Mouse (Mus musculus) CH12.LX (cell line): Measurements from ENCODE around the gene Sash3. TPM values are rescaled to one million over a fixed set of nuclear protein-coding genes. Genes with fewer than 3 reads are reported as not detected.
A peak's percentile ranks its signal among the peaks of the same experiment; 100 is the strongest.

ENCODE experiments used
- DNase-seq: peaks from one replicate; pipeline ENCODE4 v3.0.0-alpha.2; 2013; ENCODE audit errors: extremely low read depth
- H3K27ac ChIP-seq: 2 replicates; pipeline ENCODE4 v1.5.1; 2012; ENCODE audit warnings: low read depth, mild to moderate bottlenecking, control low read depth, moderate library complexity; ENCODE audit not compliant: insufficient read depth
- H3K27me3 ChIP-seq: replicated peaks from 2 replicates; pipeline ENCODE3; 2012; ENCODE audit warnings: inconsistent platforms
- H3K36me3 ChIP-seq, 2 experiments: replicated peaks in 1 of 2; 2 replicates each; pipeline versions ENCODE3 to v1.6.1; 2012; ENCODE audit warnings: inconsistent platforms in 1 of 2, low read length in 1 of 2, mild to moderate bottlenecking in 1 of 2, mixed read lengths in 1 of 2, moderate library complexity in 1 of 2; ENCODE audit not compliant: control insufficient read depth in 1 of 2, insufficient read depth in 1 of 2
- H3K4me1 ChIP-seq, 2 experiments: 2 replicates each; pipeline ENCODE4 v1.6.1; 2012; ENCODE audit warnings: inconsistent platforms in 1 of 2, moderate library complexity in 1 of 2; ENCODE audit not compliant: insufficient read depth in 2 of 2, control insufficient read depth in 1 of 2
- H3K4me2 ChIP-seq: 2 replicates; pipeline ENCODE4 v1.6.1; 2012; ENCODE audit warnings: low read depth, mild to moderate bottlenecking, control low read depth; ENCODE audit not compliant: poor library complexity, insufficient read depth, severe bottlenecking
- H3K4me3 ChIP-seq, 3 experiments: fragments of 150-350 bp in 1 of 3; sonication (generic) in 1 of 3; replicated peaks in 1 of 3; 2 replicates each; pipeline versions ENCODE3 to v1.5.1; 2011 to 2012; ENCODE audit warnings: low read depth in 2 of 3, low read length in 2 of 3, mild to moderate bottlenecking in 2 of 3, moderate library complexity in 2 of 3, control low read depth in 1 of 3, improper control_type of control experiment in 1 of 3, inconsistent platforms in 1 of 3, mixed read lengths in 1 of 3; ENCODE audit not compliant: poor library complexity in 1 of 3
- H3K79me2 ChIP-seq: replicated peaks from 2 replicates; pipeline ENCODE4 v1.6.1; 2012; ENCODE audit warnings: mild to moderate bottlenecking, moderate library complexity; ENCODE audit not compliant: control insufficient read depth, poor library complexity, insufficient read depth, severe bottlenecking; ENCODE audit errors: extremely low read depth
- H3K9ac ChIP-seq: 2 replicates; pipeline ENCODE4 v1.6.1; 2012; ENCODE audit warnings: low read depth, mild to moderate bottlenecking, control low read depth, moderate library complexity; ENCODE audit not compliant: insufficient read depth
- H3K9me3 ChIP-seq: replicated peaks from 2 replicates; pipeline ENCODE3; 2012; ENCODE audit warnings: low read length, inconsistent platforms, mixed read lengths
- BHLHE40 ChIP-seq: IDR thresholded peaks from 2 replicates; pipeline ENCODE4 v1.6.1; 2011; ENCODE audit warnings: mild to moderate bottlenecking, low read depth, low read length, improper control_type of control experiment
- CHD1 ChIP-seq: IDR thresholded peaks from 2 replicates; pipeline ENCODE4 v1.6.1; 2012; ENCODE audit warnings: low read depth, low read length, improper control_type of control experiment, inconsistent platforms
- CHD2 ChIP-seq: IDR thresholded peaks from 2 replicates; pipeline ENCODE4 v1.6.1; 2011; ENCODE audit warnings: low read length, improper control_type of control experiment
- CTCF ChIP-seq, 2 experiments: IDR thresholded peaks in 1 of 2; conservative IDR thresholded peaks in 1 of 2; 2 replicates each; pipeline ENCODE4 v1.5.1; 2011 to 2012; ENCODE audit warnings: low read depth in 2 of 2, low read length in 2 of 2, improper control_type of control experiment in 1 of 2, inconsistent platforms in 1 of 2, mild to moderate bottlenecking in 1 of 2, moderate library complexity in 1 of 2
- E2F4 ChIP-seq: IDR thresholded peaks from 2 replicates; pipeline ENCODE4 v1.6.1; 2011; ENCODE audit warnings: low read depth, low read length, improper control_type of control experiment; ENCODE audit not compliant: insufficient replicate concordance
- HCFC1 ChIP-seq: IDR thresholded peaks from 2 replicates; pipeline ENCODE4 v1.6.1; 2012; ENCODE audit warnings: low read depth, mild to moderate bottlenecking, inconsistent platforms, low read length, improper control_type of control experiment
- IRF4 ChIP-seq: IDR thresholded peaks from 2 replicates; pipeline ENCODE4 v1.6.1; 2014; ENCODE audit warnings: low read depth, mild to moderate bottlenecking, inconsistent platforms, low read length, improper control_type of control experiment
- JUN ChIP-seq: IDR thresholded peaks from 2 replicates; pipeline ENCODE4 v1.6.1; 2011; ENCODE audit warnings: low read depth, mild to moderate bottlenecking, low read length, improper control_type of control experiment, moderate library complexity; ENCODE audit not compliant: insufficient read depth
- KAT2A ChIP-seq: IDR thresholded peaks from 2 replicates; pipeline ENCODE4 v1.6.1; 2012; ENCODE audit warnings: low read length, improper control_type of control experiment, inconsistent platforms; ENCODE audit not compliant: insufficient replicate concordance
- MAX ChIP-seq: IDR thresholded peaks from 2 replicates; pipeline ENCODE4 v1.6.1; 2011; ENCODE audit warnings: low read length, improper control_type of control experiment
- MXI1 ChIP-seq: IDR thresholded peaks from 2 replicates; pipeline ENCODE4 v1.6.1; 2011; ENCODE audit warnings: mild to moderate bottlenecking, low read depth, low read length, improper control_type of control experiment
- NRF1 ChIP-seq: IDR thresholded peaks from 2 replicates; pipeline ENCODE4 v1.6.1; 2014; ENCODE audit warnings: low read depth, mild to moderate bottlenecking, inconsistent platforms, low read length, improper control_type of control experiment, moderate library complexity
- PAX5 ChIP-seq: IDR thresholded peaks from 2 replicates; pipeline ENCODE4 v1.6.1; 2012; ENCODE audit warnings: low read length, inconsistent platforms, mixed read lengths
- POLR2A ChIP-seq: IDR thresholded peaks from 2 replicates; pipeline ENCODE4 v1.6.1; 2011; ENCODE audit warnings: low read depth, mild to moderate bottlenecking, improper control_type of control experiment, low read length
- POLR2AphosphoS2 ChIP-seq: IDR thresholded peaks from 2 replicates; pipeline ENCODE4 v1.6.1; 2011; ENCODE audit warnings: low read depth, low read length, improper control_type of control experiment
- SIN3A ChIP-seq: IDR thresholded peaks from 2 replicates; pipeline ENCODE4 v1.6.1; 2012; ENCODE audit warnings: low read length, improper control_type of control experiment, inconsistent platforms
- SMC3 ChIP-seq: IDR thresholded peaks from 2 replicates; pipeline ENCODE4 v1.6.1; 2011; ENCODE audit warnings: low read depth, low read length, improper control_type of control experiment
- TBP ChIP-seq: conservative IDR thresholded peaks from 2 replicates; pipeline ENCODE4 v1.6.1; 2011; ENCODE audit warnings: low read depth, low read length, improper control_type of control experiment
- TCF12 ChIP-seq: IDR thresholded peaks from 2 replicates; pipeline ENCODE4 v1.6.1; 2014; ENCODE audit warnings: low read depth, mild to moderate bottlenecking, inconsistent platforms, low read length, improper control_type of control experiment
- UBTF ChIP-seq: IDR thresholded peaks from 2 replicates; pipeline ENCODE4 v1.6.1; 2012; ENCODE audit warnings: low read depth, mild to moderate bottlenecking, inconsistent platforms, low read length, improper control_type of control experiment, moderate library complexity
- USF1 ChIP-seq: IDR thresholded peaks from 2 replicates; pipeline ENCODE4 v1.6.1; 2014; ENCODE audit warnings: low read depth, mild to moderate bottlenecking, inconsistent platforms, low read length, improper control_type of control experiment
- USF2 ChIP-seq: conservative IDR thresholded peaks from 2 replicates; pipeline ENCODE4 v1.6.1; 2011; ENCODE audit warnings: low read depth, low read length, improper control_type of control experiment
- ZKSCAN1 ChIP-seq: IDR thresholded peaks from 2 replicates; pipeline ENCODE4 v1.6.1; 2012; ENCODE audit warnings: low read depth, inconsistent platforms, low read length, improper control_type of control experiment, borderline replicate concordance
- ZMIZ1 ChIP-seq: IDR thresholded peaks from 2 replicates; pipeline ENCODE4 v1.6.1; 2012; ENCODE audit warnings: low read depth, mild to moderate bottlenecking, inconsistent platforms, low read length, improper control_type of control experiment
- ZNF384 ChIP-seq: IDR thresholded peaks from 2 replicates; pipeline ENCODE4 v1.6.1; 2012; ENCODE audit warnings: low read depth, low read length, improper control_type of control experiment, inconsistent platforms
- dilution Hi-C: fragments of 300-500 bp; cut with MboI; formaldehyde crosslinking; loops from 2 replicates; pipeline ENCODE4 v1.14.3; 2020; ENCODE audit warnings: low sequenced_read_pairs; ENCODE audit not compliant: extremely low pct_unique_long_range_greater_than_20kb, extremely low pct_ligation_motif_present
- in situ Hi-C: fragments of 300-500 bp; cut with MboI; formaldehyde crosslinking; loops from 3 replicates; pipeline ENCODE4 v1.14.3; 2019; ENCODE audit warnings: low sequenced_read_pairs, low pct_ligation_motif_present, low pct_unique_long_range_greater_than_20kb, mixed read lengths
- polyA plus RNA-seq: library from polyadenylated mRNA; unstranded; fragments of >175 nt; gene quantifications from 2 replicates; pipeline ENCODE4 v1.2.1, GENCODE M21; 2012; ENCODE audit warnings: low read depth; ENCODE audit not compliant: insufficient read length
- total RNA-seq, 2 experiments: library from RNA; depleted of rRNA; stranded (reverse); fragments of 300-350 nt in 1 of 2; fragments of >200 nt in 1 of 2; gene quantifications; 2 replicates each; pipeline ENCODE4 v1.2.3; 2012 to 2014

Sash3 gene
- total and polyA plus RNA-seq, 3 experiments, result 87.6 to 148 (median 96.3) TPM

DNA sequence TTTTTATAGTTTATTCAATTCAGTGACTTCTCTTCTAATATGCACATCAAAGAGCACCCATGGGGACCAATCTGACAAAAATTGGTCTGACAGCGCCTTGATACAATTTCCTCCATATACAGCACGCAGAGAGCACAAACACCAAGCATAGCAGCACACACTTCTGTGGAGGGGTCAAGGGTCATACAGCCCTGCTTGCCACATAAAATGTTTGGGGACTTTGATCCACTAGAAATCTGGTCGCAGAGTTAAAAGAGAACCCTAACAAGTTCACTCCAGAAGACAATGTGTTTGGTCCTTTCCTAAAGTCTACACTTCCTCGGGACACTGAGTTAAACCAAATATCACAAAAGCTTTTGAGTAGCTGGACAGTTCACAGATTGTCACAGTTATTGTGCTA, 56.8 kb downstream of the Sash3 start:
- Histone ChIP-seq H3K4me3 (no peak overlapping the region), H3K4me2 (no peak overlapping the region), H3K9ac (no peak overlapping the region), H3K27ac (no peak overlapping the region), H3K36me3 (peaks cover 0 to 32% of the 10 kb centered on the region in 2 experiments), H3K4me1 (peaks cover 0 to 23% of the 10 kb centered on the region in 2 experiments; a peak in 2 of 4 replicates), H3K9me3 (no peaks in the 10 kb centered on the region), H3K79me2 (peaks cover 9% of the 10 kb centered on the region; the same call in 1 of the 2 replicates), H3K27me3 (no peaks in the 10 kb centered on the region)
- dilution Hi-C loops, result no loop called here
- in situ Hi-C loops, result loop anchor here (5.0 kb wide), 1 partner anchor 41 kb away; no protein-coding TSS in a partner anchor
- TF ChIP-seq MAX (no peak), SMC3 (no peak), USF1 (no peak)
- no peak for DNase-seq

GRCm38 (mm10) chrX:48203763-48204162, 57.5 kb downstream of the Sash3 start:
- no peak for DNase-seq
- peaks cover 9% of the 10 kb centered on the region; the same call in 1 of the 2 replicates for H3K79me2 ChIP-seq
- no peaks in the 10 kb centered on the region for H3K27me3 ChIP-seq
- peaks cover 0 to 23% of the 10 kb centered on the region in 2 experiments; a peak in 2 of 4 replicates for H3K4me1 ChIP-seq
- no peak overlapping the region for H3K4me2 ChIP-seq
- H3K9me3 ChIP-seq, result no peaks in the 10 kb centered on the region
- in situ Hi-C loops (loop anchor here (5.0 kb wide), 1 partner anchor 41 kb away; no protein-coding TSS in a partner anchor), dilution Hi-C loops (no loop called here)
- H3K9ac ChIP-seq, result no peak overlapping the region
- TF ChIP-seq MXI1 (no peak), PAX5 (no peak), POLR2AphosphoS2 (no peak), KAT2A (no peak), E2F4 (no peak), BHLHE40 (no peak), ZMIZ1 (no peak)
- no peak overlapping the region for H3K27ac ChIP-seq
- H3K36me3 ChIP-seq, result peaks cover 0 to 32% of the 10 kb centered on the region in 2 experiments
- H3K4me3 ChIP-seq, result no peak overlapping the region

GRCm38 (mm10) chrX:48204469-48204868, 58.2 kb downstream of the Sash3 start:
- H3K79me2 ChIP-seq, result peaks cover 9% of the 10 kb centered on the region; the same call in 1 of the 2 replicates
- H3K9me3 ChIP-seq, result no peaks in the 10 kb centered on the region
- H3K27me3 ChIP-seq, result no peaks in the 10 kb centered on the region
- H3K4me1 ChIP-seq, result peaks cover 0 to 23% of the 10 kb centered on the region in 2 experiments; a peak in 2 of 4 replicates
- H3K27ac ChIP-seq, result no peak overlapping the region
- H3K36me3 ChIP-seq, result peaks cover 0 to 30% of the 10 kb centered on the region in 2 experiments
- in situ Hi-C loops (loop anchor here (5.0 kb wide), 1 partner anchor 42 kb away; no protein-coding TSS in a partner anchor), dilution Hi-C loops (no loop called here)
- no peak overlapping the region for H3K4me3 ChIP-seq
- peak overlapping the region; percentile 39; the same call in 1 of the 2 replicates for H3K9ac ChIP-seq
- peak; percentile 40 for DNase-seq
- H3K4me2 ChIP-seq, result peak overlapping the region; percentile 67
- TF ChIP-seq UBTF (no peak), SIN3A (0 out of 2 replicates have a peak, but pooled peaks have one; percentile 42), HCFC1 (no peak), POLR2AphosphoS2 (no peak), BHLHE40 (no peak), USF2 (no peak), CHD2 (0 out of 2 replicates have a peak, but pooled peaks have one; percentile 40), ZNF384 (peak; percentile 38; the same call in 1 of the 2 replicates), TCF12 (no peak), POLR2A (no peak), ZKSCAN1 (no peak), CTCF (conservative IDR thresholded peaks at IDR 0.05 in 1 of 2, IDR thresholded peaks at IDR 0.05 in 1 of 2; ENCODE audit: low read depth in 2 of 2, low read length in 2 of 2) (no peak), USF1 (no peak), CHD1 (no peak), NRF1 (no peak), IRF4 (no peak), TBP (no peak), SMC3 (no peak), KAT2A (no peak), JUN (no peak), MXI1 (no peak)
